ENCODE assay signal across 9 mouse cellular contexts in genomic region chr12:91815990-91816389, GRCm38 (mm10). TPM values are rescaled to one million over a fixed set of nuclear protein-coding genes. Genes with fewer than 3 reads are reported as not detected.
A peak's percentile ranks its signal among the peaks of the same experiment; 100 is the strongest.
DNase-seq lines count a peak whose midpoint lies in the region; ATAC-seq lines count a peak whose summit lies in the region.
"Had no signal": no experiment of that assay in that cellular context is flagged by ENCODE, and none has a peak within 500 bp of the region (broad histone marks: within the 10 kb centered on the region; RNA-seq: fewer than 3 reads in every experiment).

No protein-coding gene starts in this region.

- intact Hi-C loops in left cerebral cortex, postnatal 14 days (cut with DNase I), result no loop called here

- DNase-seq in adrenal gland, adult 18-20 months (ENCODE audit: low spot score in 2 of 2), result peak; percentile 47 to 49
- DNase-seq in adrenal gland, postnatal 4 days (ENCODE audit: low spot score in 2 of 2), result no peak
- peak; percentile 51 for DNase-seq in c-Kit-positive CD71-positive TER-119-positive erythroid progenitor cells, embryonic 14.5 days (ENCODE audit: low spot score)
- peak; percentile 75 for DNase-seq in forebrain, embryonic 14.5 days (ENCODE audit: low spot score)
- DNase-seq in intestine, embryonic 14.5 days (ENCODE audit: low spot score), result peak; percentile 75
- peak; percentile 54 to 60 for DNase-seq in left cerebral cortex, postnatal 14 days (ENCODE audit: low spot score in 2 of 2)
- peak; percentile 61 for DNase-seq in midbrain, embryonic 10.5 days (ENCODE audit: low spot score)
- peak; percentile 21 for DNase-seq in skeletal muscle tissue, adult 2 months (ENCODE audit: low read depth, low spot score)

- H3K27me3 ChIP-seq in forebrain, embryonic 14.5 days (replicated peaks; ENCODE audit: control insufficient read depth, insufficient read depth, low read length), result no peaks in the 10 kb centered on the region
- no peaks in the 10 kb centered on the region for H3K27me3 ChIP-seq in intestine, embryonic 14.5 days (replicated peaks; ENCODE audit: control insufficient read depth, insufficient read depth, low read length)
- H3K27me3 ChIP-seq in midbrain, embryonic 10.5 days (ENCODE audit: low read depth, poor library complexity, severe bottlenecking), result no peaks in the 10 kb centered on the region

- no peak overlapping the region for H3K27ac ChIP-seq in forebrain, embryonic 14.5 days (ENCODE audit: low read depth, low read length)
- no peak overlapping the region for H3K27ac ChIP-seq in intestine, embryonic 14.5 days (ENCODE audit: low read depth)
- H3K27ac ChIP-seq in midbrain, embryonic 10.5 days (replicated peaks), result no peak overlapping the region
- H3K27ac ChIP-seq: macrophage had no signal

- WGBS in forebrain, embryonic 14.5 days, result 23% methylated on average over 10 of the region's 10 CpGs
- WGBS in intestine, embryonic 14.5 days, result 36% methylated on average over 10 of the region's 10 CpGs
- 39% methylated on average over 10 of the region's 10 CpGs for WGBS in midbrain, embryonic 10.5 days

- no peaks in the 10 kb centered on the region for H3K9me3 ChIP-seq in forebrain, embryonic 14.5 days (replicated peaks; ENCODE audit: control insufficient read depth, low read length)
- H3K9me3 ChIP-seq in intestine, embryonic 14.5 days (ENCODE audit: control insufficient read depth, low read length), result no peaks in the 10 kb centered on the region
- H3K9me3 ChIP-seq in midbrain, embryonic 10.5 days (replicated peaks), result no peaks in the 10 kb centered on the region

- H3K4me1 ChIP-seq in forebrain, embryonic 14.5 days (ENCODE audit: control insufficient read depth, insufficient read depth, low read length), result no peaks in the 10 kb centered on the region
- H3K4me1 ChIP-seq in intestine, embryonic 14.5 days (replicated peaks; ENCODE audit: control insufficient read depth, insufficient read depth, low read length), result no peaks in the 10 kb centered on the region
- no peaks in the 10 kb centered on the region for H3K4me1 ChIP-seq in midbrain, embryonic 10.5 days

- H3K36me3 ChIP-seq in forebrain, embryonic 14.5 days (ENCODE audit: control insufficient read depth, insufficient read depth, low read length), result peaks cover 81% of the 10 kb centered on the region
- H3K36me3 ChIP-seq in intestine, embryonic 14.5 days (ENCODE audit: control insufficient read depth, insufficient read depth, low read length), result peaks cover 86% of the 10 kb centered on the region
- H3K36me3 ChIP-seq in midbrain, embryonic 10.5 days, result peaks cover 77% of the 10 kb centered on the region

- no peak overlapping the region for H3K4me2 ChIP-seq in forebrain, embryonic 14.5 days (ENCODE audit: low read length)
- no peak overlapping the region for H3K4me2 ChIP-seq in intestine, embryonic 14.5 days (ENCODE audit: low read length)

- no peak overlapping the region for H3K9ac ChIP-seq in forebrain, embryonic 14.5 days (ENCODE audit: low read length)
- no peak overlapping the region for H3K9ac ChIP-seq in intestine, embryonic 14.5 days (ENCODE audit: low read length)

- H3K4me3 ChIP-seq in forebrain, embryonic 14.5 days (ENCODE audit: low read depth, low read length), result no peak overlapping the region
- H3K4me3 ChIP-seq in intestine, embryonic 14.5 days (ENCODE audit: low read depth, low read length), result no peak overlapping the region
- H3K4me3 ChIP-seq in midbrain, embryonic 10.5 days, result no peak overlapping the region

- ATAC-seq in forebrain, embryonic 14.5 days, result peak; percentile 78; the same call in 1 of the 2 replicates
- peak; percentile 77; the same call in 1 of the 2 replicates for ATAC-seq in intestine, embryonic 14.5 days (replicated peaks; ENCODE audit: low FRiP score, low TSS enrichment, low read depth)

RNA-seq across cellular contexts. Expression of gene Ston2, which starts 27.8 kb away (rescaled TPM):
- total RNA-seq in adrenal gland, adult 18-20 months (2021), result 1 to 10 TPM; 3.7 to 8.3 TPM
- total RNA-seq in adrenal gland, postnatal 4 days (2021), result 10 to 100 TPM; 14.5 to 15.1 TPM
- 5.6 and 7.6 TPM in 2 replicates for polyA plus RNA-seq in forebrain, embryonic 14.5 days (2014; fragmentation: Nextera tagmentation; extraction: Ambion mirVana)
- 7.3 and 8.3 TPM in 2 replicates for polyA plus RNA-seq in intestine, embryonic 14.5 days (2014; fragmentation: Nextera tagmentation; extraction: Ambion mirVana)
- total RNA-seq in left cerebral cortex, postnatal 14 days (2021), result 10 to 100 TPM; 16.7 to 17.6 TPM
- 9.4 and 9.9 TPM in 2 replicates for polyA plus RNA-seq in midbrain, embryonic 10.5 days (2016; fragmentation: Nextera tagmentation; extraction: Ambion mirVana)

RNA-seq across cellular contexts. Expression of gene Sel1l, which starts 33.0 kb away (rescaled TPM):
- total RNA-seq in adrenal gland, adult 18-20 months (2021), result 100 to 1,000 TPM; 120 to 180 TPM
- total RNA-seq in adrenal gland, postnatal 4 days (2021), result 100 to 1,000 TPM; 170 to 176 TPM
- 58.1 and 84.8 TPM in 2 replicates for polyA plus RNA-seq in forebrain, embryonic 14.5 days (2014; fragmentation: Nextera tagmentation; extraction: Ambion mirVana)
- polyA plus RNA-seq in intestine, embryonic 14.5 days (2014; fragmentation: Nextera tagmentation; extraction: Ambion mirVana), result 77.6 and 90.7 TPM in 2 replicates
- total RNA-seq in left cerebral cortex, postnatal 14 days (2021), result 100 to 1,000 TPM; 130 to 147 TPM
- polyA plus RNA-seq in midbrain, embryonic 10.5 days (2016; fragmentation: Nextera tagmentation; extraction: Ambion mirVana), result 63.2 and 64.6 TPM in 2 replicates

Comparison
In these comparisons a context has a peak if more than half of its experiments do, and no peak if none do; other contexts are left out.
1. DNase-seq: peak in adrenal gland, adult 18-20 months (2 of 2), c-Kit-positive CD71-positive TER-119-positive erythroid progenitor cells, embryonic 14.5 days (single experiment), forebrain, embryonic 14.5 days (single experiment), intestine, embryonic 14.5 days (single experiment), left cerebral cortex, postnatal 14 days (2 of 2), midbrain, embryonic 10.5 days (single experiment) and skeletal muscle tissue, adult 2 months (single experiment); none in adrenal gland, postnatal 4 days (0 of 2).